Mouse (Mus musculus) liver, embryonic 11.5 days (tissue): ENCODE results near the gene Pias4. TPM values are rescaled to one million over a fixed set of nuclear protein-coding genes. Genes with fewer than 3 reads are reported as not detected.

Source experiments
- ATAC-seq: fragments of 200-750 bp; cut with Nextera tagmentation; replicated peaks from 2 replicates; pipeline ENCODE4 v1.8.0; 2017; ENCODE audit warnings: moderate number of reproducible peaks, mild to moderate bottlenecking, moderate TSS enrichment, moderate library complexity; ENCODE audit not compliant: low FRiP score
- DNase-seq: peaks from one replicate; pipeline ENCODE4 v3.0.0-alpha.2; 2017; ENCODE audit warnings: low spot score
- H3K27ac ChIP-seq: fragments of 300-500 bp; sonication (generic); 2 replicates; pipeline ENCODE4 v1.5.1; 2014; ENCODE audit warnings: mild to moderate bottlenecking, low read depth, low read length, control low read depth
- H3K27me3 ChIP-seq: fragments of 300-500 bp; sonication (generic); replicated peaks from 2 replicates; pipeline ENCODE4 v1.6.1; 2014; ENCODE audit warnings: low read length, mixed read lengths; ENCODE audit not compliant: control insufficient read depth, insufficient read depth
- H3K36me3 ChIP-seq: fragments of 300-500 bp; sonication (generic); 2 replicates; pipeline ENCODE4 v1.6.1; 2014; ENCODE audit warnings: mild to moderate bottlenecking, low read length, moderate library complexity, mixed read lengths; ENCODE audit not compliant: control insufficient read depth, insufficient read depth
- H3K4me1 ChIP-seq: fragments of 300-500 bp; sonication (generic); replicated peaks from 2 replicates; pipeline ENCODE4 v1.6.1; 2014; ENCODE audit warnings: low read length, mixed read lengths; ENCODE audit not compliant: control insufficient read depth, insufficient read depth
- H3K4me2 ChIP-seq: fragments of 300-500 bp; sonication (generic); 2 replicates; pipeline ENCODE4 v1.6.1; 2014; ENCODE audit warnings: mild to moderate bottlenecking, control low read depth, moderate library complexity
- H3K4me3 ChIP-seq: fragments of 300-500 bp; sonication (generic); 2 replicates; pipeline ENCODE4 v1.5.1; 2014; ENCODE audit warnings: low read depth, low read length, control low read depth
- H3K9ac ChIP-seq: fragments of 300-500 bp; sonication (generic); 2 replicates; pipeline ENCODE4 v1.6.1; 2014; ENCODE audit warnings: low read depth, low read length, control low read depth
- H3K9me3 ChIP-seq: fragments of 300-500 bp; sonication (generic); 2 replicates; pipeline ENCODE4 v1.6.1; 2016; ENCODE audit warnings: low read length, inconsistent platforms, mixed read lengths; ENCODE audit not compliant: control insufficient read depth
- whole genome bisulfite sequencing: fragments of 180-500 bp; shearing (Covaris S2); extraction: QIAGEN DNeasy Blood & Tissue Kit; methylation state at CpG from one replicate; pipeline ENCODE4 v1.1.7; 2014; 5-methylcytosine and 5-hydroxymethylcytosine counted together
- microRNA-seq: library from miRNA; unstranded; fragments of <30 nt; microRNA quantifications from one replicate; pipeline ENCODE4, GENCODE M21; 2017; ENCODE audit warnings: borderline number of aligned reads
- polyA plus RNA-seq: library from polyadenylated mRNA; unstranded; fragments of >200 nt; fragmentation: Nextera tagmentation; extraction: Ambion mirVana; gene quantifications from 2 replicates; pipeline ENCODE4 v1.2.1, GENCODE M21; 2014

Pias4 gene
- polyA plus RNA-seq, 1 experiment from 2014 or later = 50.9 TPM

- peak within 1 kb of the TSS; percentile 99 for H3K27ac ChIP-seq
- peak within 1 kb of the TSS; percentile 94 for H3K4me3 ChIP-seq
- H3K4me2 ChIP-seq = peak within 1 kb of the TSS; percentile 94
- H3K9ac ChIP-seq = peak within 1 kb of the TSS; percentile 94
- WGBS = under 1% methylated on average over 56 of the region's 56 CpGs
- no peaks in the 10 kb centered on the region for H3K27me3 ChIP-seq
- peak; percentile 92 for DNase-seq
- H3K36me3 ChIP-seq = peaks cover 23% of the 10 kb centered on the region
- H3K4me1 ChIP-seq = peaks cover 26% of the 10 kb centered on the region
- H3K9me3 ChIP-seq = no peaks in the 10 kb centered on the region
- peak; percentile 90 for ATAC-seq
These were observed 62.1 kb downstream of the Pias4 start, which contains the start of gene Map2k2 for GRCm38 (mm10) chr10:81105565-81106112. Gene Map2k2, plus strand, starts transcription at chr10:81105915.

Small RNA genes lying within 50 kb of the gene (microRNA-seq; reads per million reads assigned to microRNA genes)
- gene Mir5615-1 (not detected), gene Mir5615-2 (not detected)

Other genes starting within 250 kb of the Pias4 start
- gene Lmnb2, start 249.7 kb downstream of the Pias4 start, polyA plus RNA-seq = 16.2 and 18.2 TPM in 2 replicates
- 4.0 and 5.0 TPM in 2 replicates for gene Gadd45b, start 237.8 kb downstream of the Pias4 start, polyA plus RNA-seq
- gene Gng7, start 153.0 kb downstream of the Pias4 start, polyA plus RNA-seq = 1.8 and 2.1 TPM in 2 replicates
- gene Diras1, start 142.3 kb downstream of the Pias4 start, polyA plus RNA-seq = 0.45 TPM in 1 of 2 replicates, not detected in the other
- gene Slc39a3, start 130.5 kb downstream of the Pias4 start, polyA plus RNA-seq = 9.1 and 9.4 TPM in 2 replicates
- 147 and 153 TPM in 2 replicates for gene Sgta, start 107.7 kb downstream of the Pias4 start, polyA plus RNA-seq
- 80.3 and 84.0 TPM in 2 replicates for gene Thop1, start 97.9 kb downstream of the Pias4 start, polyA plus RNA-seq
- gene Creb3l3, start 69.0 kb downstream of the Pias4 start, polyA plus RNA-seq = 17.3 and 17.6 TPM in 2 replicates
- 201 and 207 TPM in 2 replicates for gene Map2k2, start 62.0 kb downstream of the Pias4 start, polyA plus RNA-seq
- gene Zbtb7a, start 32.7 kb downstream of the Pias4 start, polyA plus RNA-seq = 31.6 and 34.2 TPM in 2 replicates
- gene Eef2, start 8.7 kb upstream of the Pias4 start, polyA plus RNA-seq = 626 and 647 TPM in 2 replicates
- 44.5 and 45.6 TPM in 2 replicates for gene Dapk3, start 15.1 kb upstream of the Pias4 start, polyA plus RNA-seq
- gene 4930442H23Rik, start 15.9 kb upstream of the Pias4 start, polyA plus RNA-seq = not detected in 2 replicates
- gene Nmrk2, start 34.1 kb upstream of the Pias4 start, polyA plus RNA-seq = not detected in 2 replicates
- 0.05 TPM in 1 of 2 replicates, not detected in the other for gene Atcay, start 62.9 kb upstream of the Pias4 start, polyA plus RNA-seq
- gene Zfr2, start 65.2 kb upstream of the Pias4 start, polyA plus RNA-seq = 1.3 and 2.1 TPM in 2 replicates
- 2.1 TPM in 2 replicates for gene Matk, start 85.0 kb upstream of the Pias4 start, polyA plus RNA-seq
- gene Mrpl54, start 99.0 kb upstream of the Pias4 start, polyA plus RNA-seq = 226 and 233 TPM in 2 replicates
- gene Apba3, start 99.0 kb upstream of the Pias4 start, polyA plus RNA-seq = 47.5 and 55.0 TPM in 2 replicates
- 1.8 TPM in 2 replicates for gene Tjp3, start 123.7 kb upstream of the Pias4 start, polyA plus RNA-seq
- gene Pip5k1c, start 125.0 kb upstream of the Pias4 start, polyA plus RNA-seq = 40.0 and 42.5 TPM in 2 replicates
- gene Cactin, start 153.2 kb upstream of the Pias4 start, polyA plus RNA-seq = 49.9 and 51.9 TPM in 2 replicates
- 7.8 and 7.9 TPM in 2 replicates for gene Tbxa2r, start 160.8 kb upstream of the Pias4 start, polyA plus RNA-seq
- gene Gipc3, start 175.3 kb upstream of the Pias4 start, polyA plus RNA-seq = not detected in 2 replicates
- gene Hmg20b, start 182.6 kb upstream of the Pias4 start, polyA plus RNA-seq = 68.6 and 69.2 TPM in 2 replicates
- 11.2 TPM in 2 replicates for gene Mfsd12, start 189.6 kb upstream of the Pias4 start, polyA plus RNA-seq
- 0.64 and 0.68 TPM in 2 replicates for gene 4930404N11Rik, start 197.9 kb upstream of the Pias4 start, polyA plus RNA-seq
- 74.0 and 75.9 TPM in 2 replicates for gene Fzr1, start 210.6 kb upstream of the Pias4 start, polyA plus RNA-seq
- 97.4 and 99.3 TPM in 2 replicates for gene Dohh, start 216.5 kb upstream of the Pias4 start, polyA plus RNA-seq
- 1.3 and 1.9 TPM in 2 replicates for gene Gm48551, start 216.5 kb upstream of the Pias4 start, polyA plus RNA-seq
- gene Gm48552, start 221.1 kb upstream of the Pias4 start, polyA plus RNA-seq = 0.62 and 0.67 TPM in 2 replicates
- gene Smim24, start 225.1 kb upstream of the Pias4 start, polyA plus RNA-seq = 3.8 and 4.5 TPM in 2 replicates